Mouse (Mus musculus): Measurements from ENCODE around the gene Gabrb3. TPM values are rescaled to one million over a fixed set of nuclear protein-coding genes. Genes with fewer than 3 reads are reported as not detected.

The Gabrb3 gene
- polyA plus RNA-seq (2014; fragmentation: Nextera tagmentation; extraction: Ambion mirVana): 53.2 and 58.5 TPM in 2 replicates

GRCm38 (mm10) chr7:57419392-57419791 lies at the start of gene Gabrb3:
Gene Gabrb3, plus strand, starts transcription at chr7:57419692.
- no peaks in the 10 kb centered on the region for H3K9me3 ChIP-seq (ENCODE audit: control insufficient read depth, low read length)
- H3K27me3 ChIP-seq (ENCODE audit: control insufficient read depth, insufficient read depth, low read length): no peaks in the 10 kb centered on the region
- no peak within 1 kb of the TSS for H3K27ac ChIP-seq (replicated peaks; ENCODE audit: low read depth, low read length)
- no peak within 1 kb of the TSS for H3K4me2 ChIP-seq (ENCODE audit: low read length)
- H3K4me3 ChIP-seq (replicated peaks; ENCODE audit: low read depth, low read length): no peak within 1 kb of the TSS
- H3K4me1 ChIP-seq (ENCODE audit: control insufficient read depth, insufficient read depth, low read length): no peaks in the 10 kb centered on the region
- no peaks in the 10 kb centered on the region for H3K36me3 ChIP-seq (ENCODE audit: control insufficient read depth, insufficient read depth, low read length)
- no peak for DNase-seq
- no peak for ATAC-seq (ENCODE audit: low FRiP score, low TSS enrichment)
- H3K9ac ChIP-seq (replicated peaks; ENCODE audit: low read length): no peak within 1 kb of the TSS
- WGBS: 68% methylated on average over 2 of the region's 2 CpGs

GRCm38 (mm10) chr7:57384112-57384511 lies 35.4 kb upstream of the Gabrb3 start:
- H3K27ac ChIP-seq (replicated peaks; ENCODE audit: low read depth, low read length): no peak overlapping the region
- H3K4me1 ChIP-seq (ENCODE audit: control insufficient read depth, insufficient read depth, low read length): peaks cover 8% of the 10 kb centered on the region
- no peaks in the 10 kb centered on the region for H3K9me3 ChIP-seq (ENCODE audit: control insufficient read depth, low read length)
- no peak overlapping the region for H3K4me3 ChIP-seq (replicated peaks; ENCODE audit: low read depth, low read length)
- peak; percentile 89 for DNase-seq
- H3K4me2 ChIP-seq (ENCODE audit: low read length): no peak overlapping the region
- peak; percentile 52; the same call in 1 of the 2 replicates for ATAC-seq (ENCODE audit: low FRiP score, low TSS enrichment)
- peaks cover 15% of the 10 kb centered on the region; the same call in 1 of the 2 replicates for H3K27me3 ChIP-seq (ENCODE audit: control insufficient read depth, insufficient read depth, low read length)
- WGBS: 30% methylated on average over 4 of the region's 4 CpGs
- H3K9ac ChIP-seq (replicated peaks; ENCODE audit: low read length): no peak overlapping the region
- H3K36me3 ChIP-seq (ENCODE audit: control insufficient read depth, insufficient read depth, low read length): no peaks in the 10 kb centered on the region

- H3K4me2 ChIP-seq (ENCODE audit: low read length): peak within 1 kb of the TSS; percentile 90
- ATAC-seq (ENCODE audit: low FRiP score, low TSS enrichment) (peak; percentile 80), DNase-seq (peak; percentile 83)
- H3K4me3 ChIP-seq (replicated peaks; ENCODE audit: low read depth, low read length): peak within 1 kb of the TSS; percentile 67
- no peaks in the 10 kb centered on the region for H3K36me3 ChIP-seq (ENCODE audit: control insufficient read depth, insufficient read depth, low read length)
- peak within 1 kb of the TSS; percentile 66 for H3K9ac ChIP-seq (replicated peaks; ENCODE audit: low read length)
- H3K4me1 ChIP-seq (ENCODE audit: control insufficient read depth, insufficient read depth, low read length): peaks cover 11% of the 10 kb centered on the region
- no peaks in the 10 kb centered on the region for H3K9me3 ChIP-seq (ENCODE audit: control insufficient read depth, low read length)
- under 1% methylated on average over 71 of the region's 71 CpGs for WGBS
- H3K27ac ChIP-seq (replicated peaks; ENCODE audit: low read depth, low read length): peak within 1 kb of the TSS; percentile 49; the same call in 1 of the 2 replicates
- peaks cover 15% of the 10 kb centered on the region; the same call in 1 of the 2 replicates for H3K27me3 ChIP-seq (ENCODE audit: control insufficient read depth, insufficient read depth, low read length)
These were observed 32.8 kb upstream of the Gabrb3 start, which contains the start of gene Gabrg3 for GRCm38 (mm10) chr7:57386517-57387340. Gene Gabrg3, minus strand, starts transcription at chr7:57387188.

- DNase-seq (no peak), ATAC-seq (ENCODE audit: low FRiP score, low TSS enrichment) (no peak)
- no peaks in the 10 kb centered on the region for H3K36me3 ChIP-seq (ENCODE audit: control insufficient read depth, insufficient read depth, low read length)
- peaks cover 15% of the 10 kb centered on the region; the same call in 1 of the 2 replicates for H3K27me3 ChIP-seq (ENCODE audit: control insufficient read depth, insufficient read depth, low read length)
- H3K4me1 ChIP-seq (ENCODE audit: control insufficient read depth, insufficient read depth, low read length): peaks cover 11% of the 10 kb centered on the region
- peak overlapping the region; percentile 67 for H3K4me3 ChIP-seq (replicated peaks; ENCODE audit: low read depth, low read length)
- H3K9ac ChIP-seq (replicated peaks; ENCODE audit: low read length): peak overlapping the region; percentile 66
- peak overlapping the region; percentile 90 for H3K4me2 ChIP-seq (ENCODE audit: low read length)
- 21% methylated on average over 6 of the region's 6 CpGs for WGBS
- no peaks in the 10 kb centered on the region for H3K9me3 ChIP-seq (ENCODE audit: control insufficient read depth, low read length)
- no peak overlapping the region for H3K27ac ChIP-seq (replicated peaks; ENCODE audit: low read depth, low read length)
These were observed 32.2 kb upstream of the Gabrb3 start for GRCm38 (mm10) chr7:57387341-57387654.

DNA sequence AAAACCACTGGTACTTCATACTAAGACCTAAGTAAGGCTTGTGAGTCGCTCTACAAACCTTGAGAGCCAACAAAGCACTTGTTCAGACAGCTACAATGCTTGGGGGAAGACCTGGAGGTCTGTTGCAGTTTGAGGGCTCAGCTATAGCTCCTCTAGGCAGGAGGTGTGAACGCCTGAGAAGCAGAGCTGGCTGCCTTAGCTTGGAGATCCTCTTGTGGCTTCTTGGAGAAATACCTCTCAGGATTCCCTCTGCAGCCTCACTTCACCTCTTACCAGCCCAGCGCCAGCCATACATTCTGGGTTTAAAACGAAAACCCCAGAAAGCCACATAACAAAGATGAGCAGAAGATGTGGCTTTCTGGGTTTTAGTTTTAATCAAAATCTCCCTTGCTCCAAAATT lies 29.4 kb upstream of the Gabrb3 start:
- no peak overlapping the region for H3K4me2 ChIP-seq (ENCODE audit: low read length)
- no peak overlapping the region for H3K4me3 ChIP-seq (replicated peaks; ENCODE audit: low read depth, low read length)
- peaks cover 15% of the 10 kb centered on the region; the same call in 1 of the 2 replicates for H3K27me3 ChIP-seq (ENCODE audit: control insufficient read depth, insufficient read depth, low read length)
- ATAC-seq (ENCODE audit: low FRiP score, low TSS enrichment) (no peak), DNase-seq (peak; percentile 37)
- no peak overlapping the region for H3K9ac ChIP-seq (replicated peaks; ENCODE audit: low read length)
- no peaks in the 10 kb centered on the region for H3K9me3 ChIP-seq (ENCODE audit: control insufficient read depth, low read length)
- peaks cover 11% of the 10 kb centered on the region for H3K4me1 ChIP-seq (ENCODE audit: control insufficient read depth, insufficient read depth, low read length)
- 47% methylated on average over 4 of the region's 4 CpGs for WGBS
- no peaks in the 10 kb centered on the region for H3K36me3 ChIP-seq (ENCODE audit: control insufficient read depth, insufficient read depth, low read length)
- H3K27ac ChIP-seq (replicated peaks; ENCODE audit: low read depth, low read length): no peak overlapping the region

DNA sequence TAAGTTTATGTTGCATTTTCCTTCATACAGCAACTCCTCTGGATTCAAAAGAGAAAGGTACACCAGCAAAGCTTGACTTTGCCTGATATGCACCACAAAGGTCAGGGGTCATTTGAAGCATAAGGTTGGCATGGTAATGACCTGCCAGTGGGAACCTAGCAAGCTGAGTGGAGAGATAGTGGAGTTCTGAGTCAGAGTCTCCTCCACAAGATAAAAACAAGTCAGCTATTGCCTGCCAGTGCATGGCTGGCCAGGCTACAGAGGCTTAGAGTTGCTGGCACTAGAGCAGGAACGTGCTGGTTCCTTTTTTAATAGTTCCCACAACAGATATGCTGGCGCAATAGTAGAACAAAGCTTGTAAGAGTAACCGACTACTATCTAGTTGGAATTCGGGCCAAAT lies 25.9 kb upstream of the Gabrb3 start:
- WGBS: 90% methylated on average over 4 of the region's 4 CpGs
- H3K4me1 ChIP-seq (ENCODE audit: control insufficient read depth, insufficient read depth, low read length): peaks cover 8% of the 10 kb centered on the region; the same call in 1 of the 2 replicates
- DNase-seq (no peak), ATAC-seq (ENCODE audit: low FRiP score, low TSS enrichment) (no peak)
- no peak overlapping the region for H3K27ac ChIP-seq (replicated peaks; ENCODE audit: low read depth, low read length)
- H3K4me2 ChIP-seq (ENCODE audit: low read length): no peak overlapping the region
- H3K27me3 ChIP-seq (ENCODE audit: control insufficient read depth, insufficient read depth, low read length): 0 out of 2 replicates have a peak, but pooled peaks cover under 1% of the 10 kb centered on the region
- H3K9me3 ChIP-seq (ENCODE audit: control insufficient read depth, low read length): no peaks in the 10 kb centered on the region
- H3K9ac ChIP-seq (replicated peaks; ENCODE audit: low read length): no peak overlapping the region
- H3K4me3 ChIP-seq (replicated peaks; ENCODE audit: low read depth, low read length): no peak overlapping the region
- no peaks in the 10 kb centered on the region for H3K36me3 ChIP-seq (ENCODE audit: control insufficient read depth, insufficient read depth, low read length)

DNA sequence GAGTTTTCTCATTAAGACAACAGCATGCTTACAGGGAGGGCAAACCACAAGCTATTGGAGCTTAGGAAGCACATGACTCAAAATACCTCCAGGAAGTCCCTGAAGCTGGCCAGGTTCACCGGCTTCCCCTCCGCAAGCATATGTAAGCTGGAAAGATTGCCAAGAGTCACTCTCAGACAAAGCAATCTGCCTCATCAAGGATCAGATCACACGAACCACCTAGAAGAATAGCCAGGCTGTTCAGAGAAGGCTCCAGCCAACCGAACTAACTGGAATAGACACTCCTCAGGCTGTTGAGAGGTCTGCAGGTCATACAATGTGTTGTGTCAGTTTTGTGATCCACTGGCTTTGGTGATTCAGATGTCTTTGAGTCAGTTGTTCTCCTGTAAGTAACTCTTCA lies 8.3 kb upstream of the Gabrb3 start:
- Histone ChIP-seq H3K36me3 (ENCODE audit: control insufficient read depth, insufficient read depth, low read length) (no peaks in the 10 kb centered on the region), H3K4me1 (ENCODE audit: control insufficient read depth, insufficient read depth, low read length) (no peaks in the 10 kb centered on the region), H3K4me2 (ENCODE audit: low read length) (no peak overlapping the region), H3K27me3 (ENCODE audit: control insufficient read depth, insufficient read depth, low read length) (no peaks in the 10 kb centered on the region), H3K27ac (replicated peaks; ENCODE audit: low read depth, low read length) (no peak overlapping the region), H3K9me3 (ENCODE audit: control insufficient read depth, low read length) (no peaks in the 10 kb centered on the region), H3K9ac (replicated peaks; ENCODE audit: low read length) (no peak overlapping the region), H3K4me3 (replicated peaks; ENCODE audit: low read depth, low read length) (no peak overlapping the region)
- no peak for DNase-seq
- 82% methylated on average over 4 of the region's 4 CpGs for WGBS
- ATAC-seq (ENCODE audit: low FRiP score, low TSS enrichment): no peak

- Histone ChIP-seq H3K4me2 (ENCODE audit: low read length) (no peak overlapping the region), H3K27ac (replicated peaks; ENCODE audit: low read depth, low read length) (no peak overlapping the region), H3K36me3 (ENCODE audit: control insufficient read depth, insufficient read depth, low read length) (no peaks in the 10 kb centered on the region), H3K4me1 (ENCODE audit: control insufficient read depth, insufficient read depth, low read length) (no peaks in the 10 kb centered on the region), H3K27me3 (ENCODE audit: control insufficient read depth, insufficient read depth, low read length) (no peaks in the 10 kb centered on the region), H3K9me3 (ENCODE audit: control insufficient read depth, low read length) (no peaks in the 10 kb centered on the region), H3K4me3 (replicated peaks; ENCODE audit: low read depth, low read length) (no peak overlapping the region), H3K9ac (replicated peaks; ENCODE audit: low read length) (no peak overlapping the region)
- no peak for DNase-seq
- no peak for ATAC-seq (ENCODE audit: low FRiP score, low TSS enrichment)
- WGBS: 23% methylated on average over 1 of the region's 1 CpGs
These were observed 6.6 kb upstream of the Gabrb3 start for GRCm38 (mm10) chr7:57412896-57413295.

GRCm38 (mm10) chr7:57421044-57421443 lies 1.6 kb downstream of the Gabrb3 start:
- H3K9me3 ChIP-seq (ENCODE audit: control insufficient read depth, low read length): no peaks in the 10 kb centered on the region
- no peaks in the 10 kb centered on the region for H3K27me3 ChIP-seq (ENCODE audit: control insufficient read depth, insufficient read depth, low read length)
- H3K4me2 ChIP-seq (ENCODE audit: low read length): no peak overlapping the region
- DNase-seq (no peak), ATAC-seq (ENCODE audit: low FRiP score, low TSS enrichment) (no peak)
- H3K27ac ChIP-seq (replicated peaks; ENCODE audit: low read depth, low read length): no peak overlapping the region
- 94% methylated on average over 1 of the region's 1 CpGs for WGBS
- no peak overlapping the region for H3K9ac ChIP-seq (replicated peaks; ENCODE audit: low read length)
- H3K4me3 ChIP-seq (replicated peaks; ENCODE audit: low read depth, low read length): no peak overlapping the region
- H3K4me1 ChIP-seq (ENCODE audit: control insufficient read depth, insufficient read depth, low read length): no peaks in the 10 kb centered on the region
- H3K36me3 ChIP-seq (ENCODE audit: control insufficient read depth, insufficient read depth, low read length): no peaks in the 10 kb centered on the region

Data from midbrain, embryonic 14.5 days (tissue).